Mouse (Mus musculus) spleen, adult 2 months (tissue): ENCODE data around the gene Dhx30. TPM values are rescaled to one million over a fixed set of nuclear protein-coding genes. Genes with fewer than 3 reads are reported as not detected.

Experiments
- DNase-seq, 2 experiments: peaks; one replicate each; pipeline versions ENCODE4 v3.0.0 to v3.0.0-alpha.2; 2012 to 2021; ENCODE audit warnings: low spot score in 2 of 2, low read depth in 1 of 2
- H3K27ac ChIP-seq: fragments of 200-500 bp; 2 replicates; pipeline ENCODE4 v1.5.1; 2012; ENCODE audit warnings: low read length, inconsistent platforms; ENCODE audit not compliant: insufficient read depth
- H3K27me3 ChIP-seq: fragments of 200-500 bp; 2 replicates; pipeline ENCODE4 v1.6.1; 2012; ENCODE audit warnings: mild to moderate bottlenecking, moderate library complexity, low read length, inconsistent platforms; ENCODE audit not compliant: control insufficient read depth, insufficient read depth
- H3K36me3 ChIP-seq: fragments of 200-500 bp; 2 replicates; pipeline ENCODE4 v1.6.1; 2012; ENCODE audit warnings: mild to moderate bottlenecking, low read length, inconsistent platforms; ENCODE audit not compliant: control insufficient read depth, insufficient read depth
- H3K4me1 ChIP-seq: fragments of 200-500 bp; 2 replicates; pipeline ENCODE4 v1.6.1; 2011; ENCODE audit warnings: inconsistent platforms; ENCODE audit not compliant: control insufficient read depth, insufficient read depth, insufficient read length
- H3K4me3 ChIP-seq: fragments of 200-500 bp; 2 replicates; pipeline ENCODE4 v1.5.1; 2011; ENCODE audit warnings: mild to moderate bottlenecking, inconsistent platforms; ENCODE audit not compliant: insufficient read depth, insufficient read length; ENCODE audit errors: extremely low read depth
- CTCF ChIP-seq: fragments of 200-500 bp; IDR thresholded peaks from 2 replicates; pipeline ENCODE4 v1.5.1; 2011; ENCODE audit warnings: mild to moderate bottlenecking, inconsistent platforms; ENCODE audit not compliant: insufficient read depth, insufficient read length, insufficient replicate concordance; ENCODE audit errors: extremely low read depth
- POLR2A ChIP-seq: fragments of 200-500 bp; IDR thresholded peaks from 2 replicates; pipeline ENCODE4 v1.6.1; 2011; ENCODE audit warnings: low read depth, low read length, inconsistent platforms
- WGBS: fragments of 180-500 bp; shearing (Covaris S2); methylation state at CpG from one replicate; pipeline ENCODE4 v1.1.7; 2018; 5-methylcytosine and 5-hydroxymethylcytosine counted together
- polyA plus RNA-seq: library from polyadenylated mRNA; depleted of rRNA; stranded (reverse); fragments of >200 nt; gene quantifications from 2 replicates; pipeline ENCODE4 v1.2.3, GENCODE M21; 2012; rRNA removed

The Dhx30 gene
- polyA plus RNA-seq, 1 experiment, result 68.2 TPM

GRCm38 (mm10) chr9:110035091-110035490 lies 82.5 kb downstream of the Dhx30 start:
- no peak overlapping the region for H3K4me3 ChIP-seq
- H3K36me3 ChIP-seq, result peaks cover 15% of the 10 kb centered on the region
- DNase-seq, result no peak
- H3K27me3 ChIP-seq, result no peaks in the 10 kb centered on the region
- H3K4me1 ChIP-seq, result no peaks in the 10 kb centered on the region
- WGBS, result 87% methylated on average over 4 of the region's 4 CpGs
- TF ChIP-seq CTCF (no peak), POLR2A (no peak)
- H3K27ac ChIP-seq, result no peak overlapping the region

Other genes starting within 250 kb of the Dhx30 start
- gene Cdc25a, start 242.3 kb downstream of the Dhx30 start, polyA plus RNA-seq, result 4.0 and 5.6 TPM in 2 replicates
- 103 and 119 TPM in 2 replicates for gene Map4, start 186.4 kb downstream of the Dhx30 start, polyA plus RNA-seq
- gene Smarcc1, start 122 bp downstream of the Dhx30 start, polyA plus RNA-seq, result 10.6 and 15.2 TPM in 2 replicates
- 0.15 and 0.27 TPM in 2 replicates for gene Cspg5, start 126.0 kb upstream of the Dhx30 start, polyA plus RNA-seq
- 8.0 and 9.4 TPM in 2 replicates for gene Elp6, start 187.3 kb upstream of the Dhx30 start, polyA plus RNA-seq
- 40.4 and 44.7 TPM in 2 replicates for gene Scap, start 215.5 kb upstream of the Dhx30 start, polyA plus RNA-seq